Mouse (Mus musculus) neural tube, embryonic 10.5 days (tissue): Measurements from ENCODE around the gene Arid1b.

ENCODE experiments used
- DNase-seq: peaks from one replicate; pipeline ENCODE4 v3.0.0-alpha.2; 2017; ENCODE audit warnings: low spot score; ENCODE audit errors: extremely low spot score

The Arid1b gene

DNA sequence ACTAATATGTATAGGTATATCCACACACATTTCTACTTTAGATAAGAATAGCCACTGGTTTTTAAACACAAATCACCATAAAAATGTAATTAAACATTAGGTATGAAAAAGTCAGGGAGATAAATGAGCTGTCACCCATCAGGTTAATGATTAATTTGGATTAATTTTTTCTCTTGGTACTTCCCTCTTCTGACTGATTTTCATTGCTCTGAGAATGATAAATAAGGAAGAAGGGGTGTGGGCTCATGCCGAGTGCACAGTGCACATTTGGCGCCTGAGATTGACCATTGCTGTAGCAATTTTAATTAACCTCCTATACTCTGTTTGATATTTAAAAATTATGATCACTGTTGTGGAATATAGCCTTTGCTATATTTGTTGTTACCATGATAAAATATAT lies 159.3 kb downstream of the Arid1b start:
- no peak for DNase-seq

DNA sequence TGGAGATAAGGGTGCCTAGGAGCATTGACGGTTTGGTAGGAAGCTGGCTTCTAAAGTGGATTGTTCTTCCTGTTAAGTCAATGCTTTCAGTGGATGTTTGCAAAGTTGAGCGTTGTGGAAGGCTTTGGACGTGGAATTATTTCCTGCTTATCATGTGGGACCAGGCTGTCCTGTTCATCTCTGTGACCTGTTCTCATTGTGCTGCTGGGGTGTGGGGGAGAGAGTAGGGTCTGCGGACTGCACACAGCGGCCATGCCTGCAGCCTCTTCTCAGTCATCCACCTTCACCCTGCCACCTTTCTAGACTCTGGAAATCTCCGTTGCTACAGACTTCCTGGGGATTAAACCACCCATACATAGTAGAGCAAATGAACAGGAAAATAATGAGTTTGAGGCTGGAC lies 160.2 kb downstream of the Arid1b start:
- no peak for DNase-seq

DNA sequence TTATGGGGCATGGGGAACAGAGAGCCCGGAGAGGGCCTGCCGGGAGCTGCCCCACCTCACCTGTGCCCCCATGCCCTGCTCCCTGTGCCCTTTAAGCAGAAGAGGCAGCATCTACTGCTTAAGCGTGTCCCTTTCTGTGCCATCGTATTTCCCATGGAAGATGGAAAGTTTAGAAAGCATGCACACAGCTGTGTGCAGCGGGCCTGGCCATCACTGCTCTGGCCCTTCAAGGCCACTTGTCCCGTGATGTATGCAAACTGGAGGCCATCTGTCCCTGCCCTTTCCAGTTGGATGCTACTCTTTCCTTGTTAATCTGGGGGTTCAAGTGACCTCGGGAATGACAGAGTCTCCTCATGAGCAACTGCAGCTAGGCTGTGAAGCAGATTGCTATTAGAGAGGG lies 163.5 kb downstream of the Arid1b start:
- DNase-seq: no peak

GRCm38 (mm10) chr17:5162525-5162924 lies 168.4 kb downstream of the Arid1b start:
- no peak for DNase-seq

GRCm38 (mm10) chr17:5163251-5163826 lies 169.2 kb downstream of the Arid1b start:
- no peak for DNase-seq

- no peak for DNase-seq
These were observed 170.7 kb downstream of the Arid1b start for GRCm38 (mm10) chr17:5164794-5165193.

DNA sequence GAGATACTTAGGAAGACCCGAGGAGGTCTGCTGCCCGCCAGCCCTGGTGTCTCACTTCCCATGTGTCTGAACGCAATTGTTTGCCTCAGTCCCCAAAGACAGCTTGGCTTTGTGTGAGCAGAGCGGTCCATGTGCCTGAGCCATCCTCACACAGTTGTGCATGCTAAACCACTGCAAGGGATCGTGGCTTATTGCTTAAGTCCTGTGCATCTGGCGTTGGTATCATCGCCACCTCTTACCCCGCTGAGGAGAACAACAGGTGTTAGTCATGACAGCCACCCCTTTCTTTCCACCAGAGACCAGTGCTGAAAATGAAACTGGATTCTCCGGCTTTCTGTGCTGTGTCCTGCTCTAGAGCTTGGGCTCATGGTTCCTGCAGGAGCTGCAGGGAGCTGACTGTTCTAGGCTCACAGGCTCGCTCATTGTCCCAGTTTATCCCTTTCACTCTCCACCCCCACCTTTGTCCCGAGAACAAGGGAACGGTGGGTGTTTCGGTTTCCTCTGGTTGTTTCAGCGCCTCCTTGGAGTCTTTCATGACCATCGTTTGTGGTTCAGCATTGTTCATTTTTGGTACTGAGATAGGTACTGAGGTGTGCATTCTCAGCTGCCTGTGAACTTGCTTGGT lies 171.2 kb downstream of the Arid1b start:
- DNase-seq: no peak

- no peak for DNase-seq
These were observed 172.0 kb downstream of the Arid1b start for GRCm38 (mm10) chr17:5166175-5166574.

- no peak for DNase-seq
These were observed 173.9 kb downstream of the Arid1b start for GRCm38 (mm10) chr17:5168046-5168445.

DNA sequence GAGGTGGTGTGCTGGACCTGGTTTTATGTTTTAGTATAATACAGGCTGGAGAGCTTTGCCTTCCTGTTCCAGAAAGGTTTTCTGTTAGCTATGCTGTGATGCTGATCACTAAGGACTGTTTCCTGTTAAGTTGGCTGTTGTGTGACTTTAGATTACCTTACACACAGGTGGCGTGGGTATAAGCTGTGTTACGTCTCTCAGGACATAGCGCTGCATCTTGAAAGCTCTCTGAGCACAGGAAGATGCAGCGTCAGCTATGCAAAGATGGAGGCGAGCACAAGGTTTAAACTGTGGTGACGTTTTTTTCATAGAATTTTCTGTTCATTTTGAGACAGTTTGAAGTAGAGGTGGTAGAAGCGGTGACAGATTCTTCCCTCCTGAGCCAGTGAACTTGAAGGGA lies 174.5 kb downstream of the Arid1b start:
- no peak for DNase-seq

- DNase-seq: no peak
These were observed 176.2 kb downstream of the Arid1b start for GRCm38 (mm10) chr17:5170321-5170720.

DNA sequence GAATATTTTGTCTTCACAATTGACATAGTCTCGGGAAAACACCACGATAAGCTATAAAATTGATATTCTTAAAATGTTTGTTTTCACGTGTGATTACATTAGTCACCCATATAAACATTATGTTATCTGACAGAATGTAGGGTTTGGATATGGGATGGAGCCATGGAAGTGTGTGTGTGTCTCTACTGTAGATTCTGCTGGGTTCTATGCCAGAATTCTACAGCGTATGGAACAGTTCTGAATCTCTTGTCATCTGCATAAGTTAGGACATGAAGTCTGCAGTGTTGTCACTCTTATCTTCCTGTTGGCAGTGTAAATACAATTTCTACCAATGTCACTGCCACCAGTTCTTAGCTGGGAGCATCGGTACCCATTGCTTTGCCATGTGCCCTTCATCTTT lies 177.3 kb downstream of the Arid1b start:
- DNase-seq: no peak

GRCm38 (mm10) chr17:5174426-5175020 lies 180.4 kb downstream of the Arid1b start:
- DNase-seq: no peak

- no peak for DNase-seq
These were observed 181.4 kb downstream of the Arid1b start for GRCm38 (mm10) chr17:5175535-5175934.

DNA sequence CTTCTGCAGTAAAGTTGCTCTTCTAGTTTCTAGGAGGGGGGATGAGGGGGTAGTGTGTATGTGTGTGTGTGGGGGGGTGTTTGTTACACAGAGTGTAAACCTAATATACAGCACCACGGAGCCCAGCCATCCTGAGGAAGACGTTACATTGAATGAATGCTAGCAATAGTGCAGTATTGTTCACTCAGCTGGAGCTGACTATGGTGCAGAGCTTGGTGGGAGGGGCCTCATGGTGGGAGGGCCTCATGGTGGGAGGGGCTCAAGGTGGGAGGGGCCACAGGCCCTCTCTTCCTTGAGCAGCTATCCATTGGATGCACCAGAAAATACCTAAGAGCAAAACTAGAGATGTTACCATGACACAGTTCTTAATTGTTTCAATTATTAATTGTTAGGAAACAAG lies 182.2 kb downstream of the Arid1b start:
- DNase-seq: no peak

GRCm38 (mm10) chr17:5178534-5178933 lies 184.4 kb downstream of the Arid1b start:
- DNase-seq: no peak

GRCm38 (mm10) chr17:5179004-5179403 lies 184.9 kb downstream of the Arid1b start:
- DNase-seq: no peak

DNA sequence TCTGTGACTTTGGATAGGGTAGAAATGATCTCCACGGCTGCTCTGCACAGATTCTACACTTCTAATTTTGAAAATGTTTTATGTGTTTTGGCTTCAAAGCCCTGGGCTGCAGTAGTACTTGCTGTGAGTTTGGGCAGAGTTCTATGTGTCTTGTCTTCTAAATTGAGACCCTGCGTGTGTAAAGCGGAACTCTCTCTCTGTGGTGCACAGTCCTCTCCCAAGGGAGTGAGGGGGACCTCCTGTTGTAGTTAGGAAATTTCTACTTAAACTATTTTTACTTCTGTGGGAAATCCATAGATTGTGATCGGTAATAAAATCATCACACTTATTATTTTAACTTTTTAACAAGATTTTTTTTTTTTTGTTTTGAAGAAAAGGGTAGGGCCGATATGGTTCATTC lies 185.3 kb downstream of the Arid1b start:
- no peak for DNase-seq

GRCm38 (mm10) chr17:5179925-5180525 lies 185.9 kb downstream of the Arid1b start:
- no peak for DNase-seq

DNA sequence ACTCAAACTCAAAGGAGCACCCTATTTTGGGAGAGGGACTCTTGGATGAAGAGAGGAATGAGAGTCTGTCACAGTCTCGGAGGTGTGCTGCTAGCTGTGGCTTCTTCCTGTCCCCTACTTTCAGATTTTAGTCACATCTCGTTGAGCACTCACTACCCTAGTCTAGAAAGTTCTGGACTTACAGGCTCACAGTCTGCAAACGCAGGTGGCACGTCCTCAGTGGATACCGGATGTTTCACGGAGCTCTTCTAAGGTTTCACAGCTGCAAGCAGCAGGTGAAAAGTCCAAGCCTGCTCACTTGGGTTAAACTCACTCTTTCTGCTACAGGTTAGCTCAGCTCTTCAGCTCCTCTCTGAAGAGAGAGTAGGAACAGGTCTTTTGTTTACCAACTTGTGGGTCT lies 186.8 kb downstream of the Arid1b start:
- DNase-seq: no peak

- no peak for DNase-seq
These were observed 188.4 kb downstream of the Arid1b start for GRCm38 (mm10) chr17:5182493-5182892.

DNA sequence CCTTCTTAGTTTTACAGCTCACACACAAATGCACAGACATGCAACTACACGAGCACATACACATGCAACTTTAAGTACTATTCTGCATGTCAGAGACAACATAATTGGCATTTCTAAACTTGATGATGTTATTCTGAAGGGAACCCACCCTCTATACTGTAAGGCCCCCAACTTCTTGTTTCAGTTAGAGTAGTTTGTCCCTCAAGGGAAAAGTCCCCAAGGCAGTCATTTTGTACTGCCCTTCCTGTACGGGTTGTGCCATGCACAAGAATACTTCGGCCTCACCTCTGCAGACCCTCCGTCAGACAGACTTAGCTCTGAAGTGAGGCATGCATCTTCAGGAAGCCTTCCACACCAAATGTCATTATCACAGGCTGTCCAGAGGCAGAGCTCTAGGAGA lies 191.4 kb downstream of the Arid1b start:
- no peak for DNase-seq

- DNase-seq: no peak
These were observed 193.4 kb downstream of the Arid1b start for GRCm38 (mm10) chr17:5187546-5187945.
